Mouse (Mus musculus) layer of hippocampus, postnatal 25 days (tissue): ENCODE data around the gene Dnase1. TPM values are rescaled to one million over a fixed set of nuclear protein-coding genes. Genes with fewer than 3 reads are reported as not detected.
A peak's percentile ranks its signal among the peaks of the same experiment; 100 is the strongest.
"Not testable (repeated sequence)": the region's sequence is repeated elsewhere in the genome, so short reads cannot be mapped to it uniquely, and the experiment has no call there.

Source experiments
- DNase-seq, 2 experiments: peaks; one replicate each; pipeline ENCODE4 v3.0.0; 2022; ENCODE audit warnings: mixed read lengths in 2 of 2, low spot score in 1 of 2; ENCODE audit errors: extremely low spot score in 1 of 2
- total RNA-seq, 2 experiments: library from RNA; stranded (reverse); gene quantifications; 2 replicates each; pipeline ENCODE4 v1.2.3; 2021

Dnase1 gene
- not detected for total RNA-seq

DNA sequence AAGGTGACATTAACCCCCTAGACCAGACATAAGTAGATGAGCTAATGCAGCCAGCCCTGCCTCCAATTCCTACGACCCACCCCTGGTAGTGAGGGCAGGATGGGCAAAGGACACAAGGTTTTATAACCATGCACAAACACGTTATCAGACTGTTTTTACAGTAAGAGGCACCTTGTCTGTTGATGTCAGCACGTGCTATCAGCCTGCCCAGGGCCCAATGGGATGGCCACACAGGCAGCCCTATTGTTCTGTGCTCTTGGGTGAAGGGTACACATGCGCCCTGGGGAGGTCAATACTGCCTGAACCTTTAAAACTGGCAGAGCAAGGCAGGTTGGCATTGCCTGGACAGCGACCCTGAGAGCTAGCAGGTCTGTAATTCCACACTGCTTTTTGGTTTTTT, at the start of gene Dnase1:
Dnase1 (plus strand) TSS at position 136 of the 400 bp plus-strand sequence.
- DNase-seq = no peak

DNA sequence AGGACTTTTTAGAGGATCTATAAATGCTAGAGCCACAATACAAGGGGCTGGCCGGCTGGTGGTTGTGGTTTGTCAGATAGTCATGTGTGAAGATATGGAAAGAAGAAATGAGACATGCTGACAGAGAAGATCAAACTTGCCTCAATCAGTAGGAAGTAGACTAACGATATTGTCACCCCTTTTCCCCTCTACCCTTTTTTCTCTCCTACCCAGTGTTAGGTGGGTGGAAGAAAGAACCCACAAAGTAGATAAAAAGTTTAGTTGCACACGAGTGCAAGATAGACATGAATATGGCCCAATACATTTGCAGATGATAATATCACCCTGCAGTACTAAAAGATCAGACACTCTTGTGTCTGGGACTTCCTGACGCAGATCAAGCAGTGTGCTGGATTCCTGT, 48.3 kb upstream of the Dnase1 start:
- DNase-seq = no peak

DNA sequence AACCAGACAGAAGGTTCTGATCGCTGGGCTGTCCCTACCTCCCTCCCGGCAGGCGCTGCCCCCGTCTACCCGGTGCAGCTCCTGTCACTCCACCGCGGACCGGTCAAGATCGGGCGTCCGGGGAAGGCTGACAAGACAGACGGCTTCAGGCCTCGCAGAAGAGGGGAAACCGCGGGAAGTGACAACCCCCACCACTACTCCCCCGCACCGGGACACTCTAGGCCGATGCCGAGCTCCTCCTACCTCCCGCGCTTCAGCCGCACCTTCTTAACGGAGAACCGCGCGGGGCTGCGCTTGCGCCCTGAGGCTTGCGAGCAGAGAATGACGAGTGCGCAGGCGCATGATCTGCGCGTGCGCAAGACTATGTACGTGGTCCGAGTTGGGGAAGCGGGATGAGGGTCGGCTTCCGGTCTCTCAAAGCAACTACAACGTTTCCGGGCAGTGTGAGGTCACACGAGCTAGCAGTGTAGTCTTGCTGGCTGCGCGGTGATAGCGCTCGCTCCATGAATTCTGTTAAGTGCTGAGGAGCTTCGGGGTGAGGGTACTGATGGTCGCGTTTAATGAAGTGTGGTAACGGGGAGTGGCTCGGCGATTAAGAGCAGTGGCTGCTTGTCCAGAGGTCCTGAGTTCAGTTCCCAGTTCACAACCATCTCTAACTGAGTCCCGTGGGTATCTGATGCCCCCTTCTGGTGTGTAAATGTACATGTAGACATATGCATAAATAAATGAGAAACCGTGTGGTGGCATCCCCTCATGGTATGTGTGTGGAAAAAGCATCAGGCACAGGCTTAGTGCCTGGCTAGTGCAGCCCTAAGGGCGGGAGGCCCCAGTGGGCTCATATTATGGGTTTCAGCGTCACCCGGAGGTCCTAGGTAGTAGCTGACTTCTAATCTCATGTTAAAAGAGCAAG, 33.0 kb upstream of the Dnase1 start, which contains the start of gene Slx4:
Slx4 (minus strand) TSS at position 282 of the 910 bp plus-strand sequence.
- DNase-seq = peak; percentile 91 to 97

DNA sequence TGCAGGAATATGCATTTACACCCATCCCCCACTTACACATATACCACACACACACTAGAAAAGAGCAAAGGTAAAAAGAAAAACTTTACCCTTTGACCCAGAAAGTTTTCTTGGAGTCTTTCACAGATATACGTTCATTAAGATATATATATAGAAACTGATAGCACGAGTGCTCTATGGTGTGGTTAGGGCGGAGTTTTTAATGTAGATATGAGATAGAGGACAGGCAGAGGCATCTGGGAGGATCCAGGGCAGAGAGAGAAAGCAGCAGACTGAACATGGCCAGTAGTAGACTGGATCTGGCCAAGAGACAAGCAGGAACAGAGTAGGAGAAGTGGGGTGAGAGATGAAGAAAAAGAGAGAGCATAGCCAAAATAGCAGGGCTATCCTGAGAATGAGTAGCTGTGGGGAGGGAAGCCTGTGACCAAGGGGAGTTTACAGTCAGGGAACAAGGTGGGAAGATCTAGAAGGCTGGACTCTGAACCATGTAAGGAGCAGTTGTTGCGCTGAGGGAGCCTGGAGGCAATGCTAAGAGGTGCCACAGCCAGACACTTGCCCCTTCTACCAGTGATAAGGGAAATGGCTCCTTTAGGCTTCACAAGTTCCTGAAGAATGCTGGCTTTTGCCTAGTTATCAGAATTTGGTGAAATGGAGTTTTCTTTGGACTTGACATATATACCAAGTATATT, 23.7 kb upstream of the Dnase1 start:
- DNase-seq = no peak

DNA sequence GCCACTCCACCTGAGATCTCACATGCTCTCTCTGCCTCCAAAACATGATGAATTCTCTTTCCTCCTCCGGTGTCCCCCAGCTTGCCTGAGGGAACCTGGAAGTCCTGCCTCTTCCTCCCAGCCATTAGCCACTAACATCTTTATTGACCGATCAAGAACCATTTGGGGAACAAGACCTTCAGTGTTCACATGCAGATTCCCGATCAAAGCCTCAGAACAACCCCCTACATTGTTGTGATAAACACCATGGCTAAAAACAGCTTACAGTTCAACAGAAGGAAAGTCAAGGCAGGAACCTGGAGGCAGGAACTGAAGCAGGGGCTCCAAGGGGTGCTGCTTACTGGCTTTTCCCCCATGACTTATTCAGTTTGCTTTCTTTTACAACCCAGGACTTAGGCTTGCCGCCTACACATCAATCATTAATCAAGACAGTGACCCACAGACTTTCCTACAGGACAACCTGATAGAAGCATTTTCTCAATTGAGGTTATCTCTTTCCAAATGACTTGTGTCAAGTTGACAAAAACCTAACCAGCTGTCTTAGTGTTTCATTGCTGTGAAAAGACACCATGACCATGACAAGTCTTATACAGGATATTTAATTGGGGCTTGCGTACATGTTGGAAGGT, 22.6 kb upstream of the Dnase1 start:
- no peak for DNase-seq

DNA sequence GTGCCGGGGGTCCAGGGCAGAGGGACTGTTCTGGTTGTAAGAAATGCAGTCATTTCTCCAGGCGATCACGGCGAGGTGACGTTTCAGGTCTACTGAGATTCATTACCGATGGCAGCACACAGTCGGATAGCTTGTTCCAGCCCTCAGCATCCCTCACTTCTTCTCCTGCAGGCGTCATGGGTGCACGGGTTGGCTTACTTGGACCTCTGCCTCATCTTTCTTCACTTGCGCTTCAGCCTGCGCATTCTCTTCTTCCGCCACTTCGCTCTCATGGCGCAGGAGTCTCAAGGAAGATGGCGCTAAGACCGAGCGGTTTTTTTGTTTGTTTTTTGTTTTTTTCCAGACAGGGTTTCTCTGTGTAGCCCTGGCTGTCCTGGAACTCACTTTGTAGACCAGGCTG, 20.0 kb upstream of the Dnase1 start:
- not testable (repeated sequence) for DNase-seq

DNA sequence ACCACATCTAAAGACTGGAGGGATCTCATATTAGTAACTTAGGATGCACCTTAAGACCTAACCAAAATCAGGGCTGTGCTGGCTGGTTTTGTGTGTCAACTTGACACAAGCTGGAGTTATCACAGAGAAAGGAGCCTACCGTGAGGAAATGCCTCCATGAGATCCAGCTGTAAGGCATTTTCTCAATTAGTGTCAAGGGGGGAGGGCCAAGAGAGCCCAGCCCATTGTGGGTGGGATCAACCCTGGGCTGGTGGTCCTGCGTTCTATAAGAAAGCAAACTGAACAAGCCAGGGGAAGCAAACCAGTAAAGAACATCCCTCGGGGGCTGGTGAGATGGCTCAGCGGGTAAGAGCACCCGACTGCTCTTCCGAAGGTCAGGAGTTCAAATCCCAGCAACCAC, 19.3 kb upstream of the Dnase1 start:
- not testable (repeated sequence) for DNase-seq

DNA sequence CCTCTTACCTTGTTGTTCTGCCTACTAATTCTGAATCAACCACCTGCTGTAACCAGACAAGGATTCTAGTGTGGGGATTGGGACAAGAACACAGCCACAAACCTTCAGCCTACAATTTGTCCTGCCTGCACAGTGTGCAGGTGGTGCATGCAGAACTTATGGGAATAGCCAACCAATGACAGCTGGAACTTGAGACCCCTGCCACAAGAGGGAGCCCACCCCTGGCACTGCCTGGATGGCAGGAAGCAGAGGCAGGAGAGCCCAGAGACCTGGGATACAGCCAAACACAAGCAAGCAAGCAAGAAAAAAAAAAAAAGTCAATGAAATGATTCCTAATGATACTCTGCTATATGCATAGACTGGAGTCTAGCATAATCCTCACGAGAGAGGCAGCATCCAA, 15.5 kb upstream of the Dnase1 start:
- no peak for DNase-seq

DNA sequence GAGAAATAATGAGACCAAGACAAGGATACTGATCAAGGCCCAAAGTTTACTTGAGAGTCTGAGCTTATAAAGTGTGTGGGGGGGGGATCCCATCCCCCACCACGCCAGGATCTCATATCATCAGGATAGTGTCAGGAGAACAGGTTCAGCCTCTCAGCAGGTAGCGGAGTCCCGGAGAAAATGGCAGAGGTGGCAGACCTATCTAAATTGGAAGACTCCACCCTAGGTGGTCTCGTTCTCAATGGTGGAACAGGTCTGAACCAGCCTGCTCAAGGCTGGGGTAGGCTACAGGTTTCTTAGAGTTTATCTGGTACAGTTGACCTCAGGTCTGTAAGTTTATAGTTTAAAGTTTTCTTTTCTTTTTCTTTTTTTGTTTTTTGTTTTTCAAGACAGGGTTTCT, 14.0 kb upstream of the Dnase1 start:
- no peak for DNase-seq

DNA sequence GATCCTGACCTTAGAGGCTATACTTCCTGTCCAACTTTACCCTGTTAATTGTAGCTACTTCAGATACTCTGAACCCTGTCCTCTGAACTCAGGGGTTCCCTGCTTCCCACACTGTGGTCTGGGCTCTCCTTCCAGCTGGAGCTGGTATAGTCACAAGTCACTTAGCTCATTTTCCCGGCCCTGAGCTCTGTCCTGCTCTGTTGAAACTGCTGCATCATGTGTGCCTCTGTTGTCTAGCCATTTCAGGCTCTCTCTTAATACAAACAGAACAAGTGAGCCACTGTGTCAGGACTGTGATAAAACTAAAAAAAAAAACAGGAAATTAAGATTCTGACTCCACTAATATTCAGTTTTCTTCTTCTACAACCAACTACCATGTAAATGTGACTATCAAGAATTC, 10.1 kb upstream of the Dnase1 start:
- DNase-seq = no peak

DNA sequence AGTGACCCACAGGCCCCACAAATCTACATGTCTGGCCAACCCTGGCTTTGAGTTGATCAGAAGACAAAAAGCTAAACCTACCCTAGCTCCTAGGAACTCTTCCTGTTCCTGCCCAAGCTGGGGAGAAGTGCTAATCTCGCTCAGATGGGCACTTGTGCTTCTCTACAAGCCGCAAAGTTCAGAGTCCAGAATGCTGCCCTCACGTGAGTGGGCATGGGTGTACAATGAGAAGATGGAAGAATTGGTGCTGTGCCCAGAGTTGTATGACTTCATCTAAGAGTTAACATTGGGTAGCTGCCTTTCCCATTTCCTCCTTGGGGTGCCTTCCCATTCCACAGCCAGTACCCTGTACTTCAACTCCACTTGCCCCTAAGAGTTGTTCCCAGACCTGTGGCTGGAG, 9.5 kb upstream of the Dnase1 start:
- no peak for DNase-seq

DNA sequence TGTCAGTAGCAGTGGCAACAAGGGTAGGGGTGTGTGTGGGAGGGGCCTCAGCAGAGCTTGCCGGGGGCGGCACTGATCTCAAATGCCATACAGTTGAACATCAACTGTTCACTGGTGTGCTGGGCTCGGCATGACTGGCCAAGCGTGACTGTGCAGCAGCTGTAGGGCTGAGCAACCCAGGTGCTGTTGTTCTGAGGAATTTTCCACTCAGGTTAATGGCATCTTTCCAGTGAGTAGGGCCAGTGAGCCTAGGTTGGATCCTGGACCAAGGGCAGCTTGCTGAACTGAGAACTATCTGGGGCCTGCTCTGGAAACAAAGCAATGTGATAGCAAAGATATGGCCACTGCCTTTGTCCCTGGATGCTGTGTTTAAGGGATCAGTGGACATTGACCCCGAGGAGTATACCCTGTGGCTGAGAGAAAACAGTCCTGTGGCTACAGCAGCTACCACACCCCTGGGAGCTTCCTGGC, 7.3 kb upstream of the Dnase1 start:
- no peak for DNase-seq

DNA sequence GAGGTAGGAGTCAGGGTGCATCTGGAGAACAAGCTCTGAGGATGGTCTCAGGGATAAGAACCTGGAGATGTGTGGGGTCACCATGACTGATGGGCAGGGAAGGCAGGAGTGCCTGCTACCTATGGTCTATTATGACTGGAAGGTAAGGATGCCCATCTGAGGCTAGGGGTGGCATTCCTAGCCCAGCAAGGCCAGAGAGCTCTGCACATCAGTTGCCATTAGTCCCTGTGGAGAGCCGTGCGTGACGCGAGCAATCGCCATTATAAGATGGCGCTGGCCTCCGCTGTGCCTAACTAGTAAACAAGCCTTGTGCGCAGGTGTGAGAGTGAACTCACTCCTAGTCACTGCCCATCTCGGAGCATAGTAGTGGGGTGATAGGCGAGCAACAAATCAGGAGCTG, 6.2 kb upstream of the Dnase1 start:
- no peak for DNase-seq

DNA sequence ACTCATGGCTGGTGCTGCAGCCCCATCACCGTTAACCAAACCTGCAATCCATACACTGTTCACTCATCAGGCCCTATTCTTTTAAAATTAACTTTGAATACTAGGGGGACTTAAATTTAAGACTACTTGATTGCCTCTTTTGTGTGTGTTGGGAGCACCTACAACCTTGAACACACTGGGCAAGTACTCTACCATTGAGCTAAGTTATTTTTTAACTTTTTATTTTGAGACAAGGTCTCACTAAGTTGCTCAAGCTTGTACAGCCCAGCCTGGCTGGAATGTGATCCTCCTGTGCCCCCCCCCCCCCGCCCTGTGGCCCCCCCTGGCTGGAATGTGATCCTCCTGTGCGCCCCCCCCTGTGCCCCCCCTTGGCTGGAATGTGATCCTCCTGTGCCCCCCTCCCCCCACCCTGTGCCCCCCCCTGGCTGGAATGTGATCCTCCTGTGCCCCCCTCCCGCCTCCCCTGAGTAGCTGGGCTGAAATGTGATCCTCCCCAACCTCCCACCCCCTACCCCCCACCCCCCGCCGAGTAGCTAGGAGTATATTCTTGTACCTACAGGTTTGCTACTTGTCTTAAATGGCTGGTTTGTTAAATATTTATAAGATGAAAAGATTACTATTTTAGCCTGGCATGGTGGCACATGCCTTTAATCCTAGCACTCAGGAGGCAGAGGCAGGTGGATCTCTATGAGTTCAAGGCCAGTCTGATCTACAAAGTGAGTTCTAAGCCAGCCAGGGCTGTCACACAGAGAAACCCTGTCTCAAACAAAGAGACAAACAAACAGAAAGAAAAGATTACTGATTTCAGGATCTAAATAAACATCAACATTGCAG, 5.1 kb upstream of the Dnase1 start:
- no peak for DNase-seq

DNA sequence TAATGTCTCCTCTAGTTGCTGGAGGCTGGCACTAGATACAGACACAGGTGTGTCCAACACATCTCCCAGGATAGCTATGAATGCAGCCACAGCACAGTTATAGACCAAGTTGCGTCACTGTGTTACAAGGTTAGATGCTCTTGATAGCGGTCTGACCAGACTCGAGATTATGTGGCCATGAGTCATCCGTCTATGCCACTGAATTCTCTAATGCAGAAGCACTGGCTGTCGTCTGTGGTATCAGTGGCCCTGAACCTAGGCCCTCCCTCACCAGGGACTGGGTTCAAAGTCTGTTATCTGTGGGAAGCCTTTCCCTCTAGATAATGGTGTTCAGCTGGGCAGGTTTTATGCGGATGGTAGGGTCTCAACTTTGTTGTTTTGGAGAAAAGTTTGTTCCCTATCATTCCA, 4.4 kb upstream of the Dnase1 start:
- DNase-seq = no peak

DNA sequence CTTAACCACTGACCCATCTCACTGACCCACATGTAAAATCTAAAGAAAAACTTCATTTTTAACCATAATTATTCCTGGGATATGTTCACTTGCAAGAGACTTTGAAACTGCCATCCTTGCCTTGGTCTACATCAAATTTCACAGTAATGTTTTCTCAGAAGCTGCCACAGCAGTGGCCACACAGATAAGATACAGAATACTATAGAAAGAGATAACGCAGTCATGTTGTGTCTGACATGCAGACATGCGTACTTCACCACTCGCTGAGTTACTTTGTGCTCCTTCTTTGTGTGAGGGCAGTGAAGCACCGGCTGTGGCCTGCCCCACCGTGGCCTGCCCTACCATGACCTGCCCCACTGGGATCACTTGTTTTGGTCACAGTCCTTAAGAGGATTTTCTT, 2.8 kb upstream of the Dnase1 start:
- no peak for DNase-seq

DNA sequence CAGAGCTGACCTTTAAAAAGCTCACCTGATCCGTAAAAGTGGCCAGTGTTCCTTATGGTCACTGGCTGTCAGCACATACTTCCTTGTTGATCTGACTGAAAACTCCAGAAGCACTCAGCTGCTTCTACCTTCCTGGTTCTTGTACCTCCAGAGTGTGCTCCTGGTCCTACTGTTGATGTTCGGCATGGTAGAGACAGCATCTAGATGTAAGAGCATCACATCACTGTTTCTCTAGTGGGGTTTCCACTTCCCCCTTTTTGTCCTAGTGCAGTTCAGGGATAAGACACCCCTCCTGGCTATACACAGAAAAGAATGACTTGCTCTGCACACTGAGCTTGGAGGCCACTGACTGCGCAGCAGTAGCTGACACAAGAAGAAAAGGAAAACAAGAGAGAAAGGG, 2.3 kb upstream of the Dnase1 start:
- no peak for DNase-seq

DNA sequence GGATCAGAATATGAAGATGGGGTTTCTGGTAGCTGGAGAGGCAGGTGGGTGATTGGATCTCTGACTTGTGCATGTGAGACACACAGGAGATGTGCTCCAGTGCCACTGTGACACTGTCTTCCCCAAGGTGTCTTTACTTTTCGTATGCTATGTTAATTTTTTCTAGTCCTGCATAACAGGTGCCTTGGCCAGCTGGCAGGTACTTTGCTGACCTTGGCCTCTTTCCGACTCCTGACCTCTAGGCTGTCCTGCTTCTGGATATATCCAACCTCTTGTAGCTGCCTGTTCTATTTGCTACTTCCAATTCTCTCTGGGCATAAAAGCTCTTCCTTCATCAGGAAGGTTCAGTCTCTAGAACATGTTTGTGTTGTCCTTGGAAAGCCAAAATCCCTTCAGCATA, 1.2 kb upstream of the Dnase1 start:
- no peak for DNase-seq

DNA sequence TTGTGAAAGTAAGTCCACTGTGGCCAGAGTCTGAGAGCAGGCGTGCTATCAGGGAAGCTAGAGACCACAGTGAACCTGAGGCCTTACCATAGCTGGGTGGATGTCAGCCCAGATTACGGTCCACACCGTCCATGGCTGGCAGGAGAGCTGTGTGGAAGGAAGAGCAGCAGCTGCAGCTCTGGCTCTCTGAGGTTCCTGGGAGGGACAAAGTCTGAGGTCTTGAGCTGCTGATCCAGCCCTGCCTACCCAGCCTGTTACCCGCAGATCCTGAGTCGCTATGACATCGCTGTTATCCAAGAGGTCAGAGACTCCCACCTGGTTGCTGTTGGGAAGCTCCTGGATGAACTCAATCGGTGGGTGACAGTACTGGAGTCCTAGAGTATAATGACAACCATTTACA, 948 bp downstream of the Dnase1 start:
- no peak for DNase-seq

DNA sequence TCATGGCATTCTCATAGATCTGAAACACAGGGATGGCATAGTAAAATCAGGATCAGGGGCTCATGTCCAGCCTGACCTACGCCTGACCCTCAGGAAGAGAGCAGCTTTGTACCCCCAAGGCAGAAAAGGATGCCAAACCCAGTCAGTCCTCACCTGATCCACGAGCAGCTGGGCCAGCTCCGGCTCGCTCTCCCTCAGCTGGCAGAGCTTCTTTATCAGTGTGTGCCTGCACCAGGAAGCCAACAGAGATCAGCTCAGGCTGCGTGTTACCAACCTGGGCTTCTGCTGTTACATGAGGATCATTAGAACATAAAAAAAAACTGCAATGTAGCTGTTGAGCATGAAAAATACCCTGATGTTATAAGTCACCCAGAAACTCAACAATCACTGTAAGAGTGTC, 3.5 kb downstream of the Dnase1 start:
- DNase-seq = no peak
